Mouse (Mus musculus): ENCODE measurements around the gene Fam98c. TPM values are rescaled to one million over a fixed set of nuclear protein-coding genes. Genes with fewer than 3 reads are reported as not detected.

Gene Fam98c
- polyA plus RNA-seq, 2 experiments, result 4.6 to 5.1 TPM

DNA sequence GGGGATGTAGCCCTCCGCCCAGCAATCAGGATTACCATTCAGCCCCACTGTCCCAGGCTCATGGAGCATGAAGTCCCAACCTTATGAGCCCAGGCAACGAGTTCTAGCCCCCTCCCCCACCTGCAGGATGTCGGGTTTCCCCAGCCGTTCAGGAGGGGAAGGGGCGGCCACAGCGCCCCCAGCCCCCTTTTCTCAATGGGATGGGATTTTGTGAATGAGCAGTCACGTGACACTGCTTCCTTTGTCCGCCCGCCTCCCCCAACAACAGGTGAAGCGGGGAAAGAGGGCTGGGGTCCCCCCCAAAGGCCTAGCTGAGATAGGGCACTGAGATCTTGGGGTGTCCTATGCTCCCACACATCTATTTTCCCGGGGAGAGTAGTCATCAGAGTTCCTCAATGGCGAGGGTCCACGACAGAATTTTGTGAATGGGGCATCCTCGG, 12.8 kb upstream of the Fam98c start:
- DNase-seq (ENCODE audit: low read depth in 3 of 3, low spot score in 3 of 3) (no peak), ATAC-seq (ENCODE audit: insufficient read depth) (no peak)
- Histone ChIP-seq H3K27ac (no peak overlapping the region), H3K9me3 (ENCODE audit: control insufficient read depth, low read length) (no peaks in the 10 kb centered on the region), H3K4me1 (replicated peaks; ENCODE audit: control insufficient read depth in 2 of 2, insufficient read depth in 2 of 2, low read length in 1 of 2) (peaks cover 2 to 6% of the 10 kb centered on the region in 2 experiments; a peak in 1 of 4 replicates), H3K27me3 (ENCODE audit: control insufficient read depth, insufficient read depth, low read length) (peaks cover 54% of the 10 kb centered on the region), H3K4me2 (ENCODE audit: low read depth) (peak overlapping the region; percentile 61), H3K4me3 (ENCODE audit: insufficient read depth in 1 of 2, low read depth in 2 of 2, low read length in 2 of 2) (peak overlapping the region; percentile 32 to 53; a peak in 2 of 4 replicates), H3K9ac (replicated peaks) (no peak overlapping the region), H3K36me3 (replicated peaks; ENCODE audit: control insufficient read depth, insufficient read depth, low read depth) (peaks cover under 1% of the 10 kb centered on the region)
- 2% methylated on average over 14 of the region's 14 CpGs for WGBS (ENCODE audit: insufficient replicate concordance)
- no peak for TF ChIP-seq CTCF (IDR thresholded peaks at IDR 0.05; ENCODE audit: low read depth)
- no peak for TF ChIP-seq EP300 (IDR thresholded peaks at IDR 0.05; ENCODE audit: low read depth)

DNA sequence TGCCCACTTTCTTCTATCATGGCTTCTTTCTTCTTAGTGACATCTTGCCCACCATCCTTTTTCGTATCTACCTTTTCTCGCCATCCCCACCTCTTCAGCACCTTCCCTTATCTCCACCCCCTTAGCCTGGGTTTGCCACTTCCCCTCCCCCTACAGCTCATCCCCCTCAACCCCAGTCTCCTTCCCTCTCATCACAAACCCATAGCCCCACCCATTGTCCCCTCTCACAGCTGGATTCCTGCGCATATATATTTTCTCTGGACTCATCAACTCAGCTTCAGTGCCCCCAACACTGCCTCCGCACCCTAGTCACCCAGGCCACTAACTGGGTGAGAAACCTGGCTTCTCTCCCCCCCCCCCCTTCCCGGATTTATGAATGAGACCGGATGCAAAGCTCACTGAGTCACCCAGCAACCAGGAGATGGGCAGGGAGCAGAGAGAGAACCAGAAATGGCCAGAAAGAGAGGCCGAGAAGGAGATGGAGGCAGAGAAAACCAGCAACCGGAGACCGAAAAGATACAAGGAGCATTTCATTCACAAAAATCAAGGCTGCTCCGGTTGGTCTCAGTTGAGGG, 12.2 kb upstream of the Fam98c start:
- no peak overlapping the region for H3K4me2 ChIP-seq (ENCODE audit: low read depth)
- H3K9ac ChIP-seq (replicated peaks), result no peak overlapping the region
- H3K4me3 ChIP-seq (ENCODE audit: insufficient read depth in 1 of 2, low read depth in 2 of 2, low read length in 2 of 2), result no peak overlapping the region
- no peaks in the 10 kb centered on the region for H3K9me3 ChIP-seq (ENCODE audit: control insufficient read depth, low read length)
- DNase-seq (ENCODE audit: low read depth in 3 of 3, low spot score in 3 of 3) (no peak), ATAC-seq (ENCODE audit: insufficient read depth) (no peak)
- TF ChIP-seq EP300 (IDR thresholded peaks at IDR 0.05; ENCODE audit: low read depth) (no peak), CTCF (IDR thresholded peaks at IDR 0.05; ENCODE audit: low read depth) (no peak)
- H3K4me1 ChIP-seq (replicated peaks; ENCODE audit: control insufficient read depth in 2 of 2, insufficient read depth in 2 of 2, low read length in 1 of 2), result peaks cover 2 to 6% of the 10 kb centered on the region in 2 experiments; a peak in 2 of 4 replicates
- H3K27me3 ChIP-seq (ENCODE audit: control insufficient read depth, insufficient read depth, low read length), result peaks cover 54% of the 10 kb centered on the region
- H3K27ac ChIP-seq, result no peak overlapping the region
- H3K36me3 ChIP-seq (replicated peaks; ENCODE audit: control insufficient read depth, insufficient read depth, low read depth), result no peaks in the 10 kb centered on the region
- 11% methylated on average over 10 of the region's 10 CpGs for WGBS (ENCODE audit: insufficient replicate concordance)

DNA sequence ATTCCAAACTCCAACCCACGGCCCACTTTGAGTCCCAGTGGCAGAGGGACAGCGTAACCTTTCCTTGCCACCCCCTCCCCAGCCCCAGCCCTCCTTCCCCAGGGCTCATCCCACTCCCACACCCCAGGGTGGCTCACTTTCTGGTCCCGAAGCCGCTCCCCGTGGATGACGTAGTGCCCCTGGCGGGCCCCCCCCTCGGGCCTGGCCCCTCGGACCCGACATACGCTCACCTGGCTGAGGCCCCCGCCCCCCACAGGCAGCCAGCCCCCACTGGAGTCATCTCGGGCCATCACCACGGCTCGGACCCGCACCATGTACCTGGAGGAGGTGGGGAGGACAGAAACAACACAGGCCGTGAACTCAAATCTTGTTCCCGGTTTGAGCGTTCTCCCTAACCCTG, 11.6 kb upstream of the Fam98c start:
- Histone ChIP-seq H3K4me2 (ENCODE audit: low read depth) (no peak overlapping the region), H3K27ac (no peak overlapping the region), H3K9me3 (ENCODE audit: control insufficient read depth, low read length) (no peaks in the 10 kb centered on the region), H3K36me3 (replicated peaks; ENCODE audit: control insufficient read depth, insufficient read depth, low read depth) (no peaks in the 10 kb centered on the region), H3K9ac (replicated peaks) (no peak overlapping the region), H3K4me1 (replicated peaks; ENCODE audit: control insufficient read depth in 2 of 2, insufficient read depth in 2 of 2, low read length in 1 of 2) (peaks cover 2 to 9% of the 10 kb centered on the region in 2 experiments; a peak in 3 of 4 replicates), H3K27me3 (ENCODE audit: control insufficient read depth, insufficient read depth, low read length) (peaks cover 49% of the 10 kb centered on the region), H3K4me3 (ENCODE audit: insufficient read depth in 1 of 2, low read depth in 2 of 2, low read length in 2 of 2) (no peak overlapping the region)
- WGBS (ENCODE audit: insufficient replicate concordance), result 47% methylated on average over 19 of the region's 19 CpGs
- TF ChIP-seq EP300 (IDR thresholded peaks at IDR 0.05; ENCODE audit: low read depth), result no peak
- TF ChIP-seq CTCF (IDR thresholded peaks at IDR 0.05; ENCODE audit: low read depth), result no peak
- ATAC-seq (ENCODE audit: insufficient read depth) (no peak), DNase-seq (ENCODE audit: low read depth in 3 of 3, low spot score in 3 of 3) (no peak)

DNA sequence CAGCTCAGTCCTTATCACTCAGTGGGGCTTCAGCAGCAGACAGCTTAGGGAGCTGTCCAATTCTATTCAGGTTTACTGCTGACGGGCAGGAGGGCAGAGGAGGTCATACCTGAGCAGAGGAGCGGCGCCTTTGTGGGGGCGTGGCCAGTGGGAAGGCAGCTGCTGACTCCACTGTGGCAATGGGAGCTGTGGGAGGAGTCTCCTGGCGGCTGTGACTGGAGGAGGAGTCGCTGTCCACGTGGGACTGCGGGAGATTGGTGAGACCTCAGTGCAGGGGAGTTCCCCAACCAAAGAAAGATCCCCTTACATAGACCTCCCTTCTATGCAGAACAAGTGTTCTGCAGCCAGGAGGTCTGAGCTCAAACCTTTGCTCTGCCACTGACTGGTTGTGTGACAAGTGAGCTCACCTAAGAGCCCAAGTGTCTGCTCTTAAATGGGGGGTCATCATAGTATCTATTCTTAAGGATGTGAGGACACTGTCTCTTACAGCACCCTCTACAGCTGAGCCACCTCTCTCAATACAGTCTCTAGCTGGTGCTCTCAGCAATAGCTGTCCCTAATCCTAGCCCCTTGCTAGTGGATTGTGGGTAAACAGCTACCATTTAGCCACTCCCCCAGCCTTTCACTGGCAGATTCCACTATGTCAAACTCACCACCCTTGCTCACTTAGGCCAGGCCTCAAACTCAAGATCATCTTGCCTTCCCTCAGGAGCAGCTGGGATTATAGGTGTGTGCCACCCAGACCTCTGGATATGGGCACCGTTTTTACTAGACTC, 6.9 kb upstream of the Fam98c start:
- no peak for TF ChIP-seq CTCF (IDR thresholded peaks at IDR 0.05; ENCODE audit: low read depth)
- TF ChIP-seq EP300 (IDR thresholded peaks at IDR 0.05; ENCODE audit: low read depth), result no peak
- Histone ChIP-seq H3K9me3 (ENCODE audit: control insufficient read depth, low read length) (no peaks in the 10 kb centered on the region), H3K27ac (no peak overlapping the region), H3K36me3 (replicated peaks; ENCODE audit: control insufficient read depth, insufficient read depth, low read depth) (no peaks in the 10 kb centered on the region), H3K27me3 (ENCODE audit: control insufficient read depth, insufficient read depth, low read length) (peaks cover 11% of the 10 kb centered on the region), H3K9ac (replicated peaks) (no peak overlapping the region), H3K4me3 (ENCODE audit: insufficient read depth in 1 of 2, low read depth in 2 of 2, low read length in 2 of 2) (no peak overlapping the region), H3K4me1 (replicated peaks; ENCODE audit: control insufficient read depth in 2 of 2, insufficient read depth in 2 of 2, low read length in 1 of 2) (peaks cover 0 to 4% of the 10 kb centered on the region in 2 experiments; a peak in 2 of 4 replicates), H3K4me2 (ENCODE audit: low read depth) (peak overlapping the region; percentile 6; the same call in 1 of the 2 replicates)
- 16% methylated on average over 9 of the region's 9 CpGs for WGBS (ENCODE audit: insufficient replicate concordance)
- DNase-seq (ENCODE audit: low read depth in 3 of 3, low spot score in 3 of 3), result peak in 2 of 3 experiments; percentile 33 to 46
- peak; percentile 58; the same call in 1 of the 2 replicates for ATAC-seq (ENCODE audit: insufficient read depth)

DNA sequence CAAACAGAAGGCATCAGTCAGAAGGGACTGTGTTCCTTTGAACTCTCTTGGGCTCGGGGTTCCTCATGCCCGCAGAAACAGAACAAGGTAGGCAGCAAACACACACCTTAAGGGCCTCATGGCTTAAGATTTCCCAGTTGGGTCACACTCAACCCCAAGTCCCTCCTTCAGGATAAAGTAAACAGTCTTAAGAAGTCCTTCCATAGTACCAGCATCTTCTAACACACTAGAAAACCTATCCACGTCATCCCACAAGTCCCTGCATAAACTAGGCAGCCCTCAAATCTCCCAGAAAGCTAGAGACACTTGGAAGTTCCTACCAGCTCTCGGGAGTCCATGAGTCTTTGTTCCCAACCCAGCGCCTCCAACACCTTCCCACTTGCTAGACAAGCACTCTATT, 6.3 kb upstream of the Fam98c start:
- no peak for ATAC-seq (ENCODE audit: insufficient read depth)
- no peak overlapping the region for H3K4me2 ChIP-seq (ENCODE audit: low read depth)
- H3K9ac ChIP-seq (replicated peaks), result no peak overlapping the region
- no peak overlapping the region for H3K27ac ChIP-seq
- peaks cover 7% of the 10 kb centered on the region for H3K27me3 ChIP-seq (ENCODE audit: control insufficient read depth, insufficient read depth, low read length)
- 56% methylated on average over 5 of the region's 5 CpGs for WGBS (ENCODE audit: insufficient replicate concordance)
- no peaks in the 10 kb centered on the region for H3K9me3 ChIP-seq (ENCODE audit: control insufficient read depth, low read length)
- peaks cover 0 to 4% of the 10 kb centered on the region in 2 experiments; a peak in 2 of 4 replicates for H3K4me1 ChIP-seq (replicated peaks; ENCODE audit: control insufficient read depth in 2 of 2, insufficient read depth in 2 of 2, low read length in 1 of 2)
- H3K36me3 ChIP-seq (replicated peaks; ENCODE audit: control insufficient read depth, insufficient read depth, low read depth), result no peaks in the 10 kb centered on the region
- H3K4me3 ChIP-seq (ENCODE audit: insufficient read depth in 1 of 2, low read depth in 2 of 2, low read length in 2 of 2), result no peak overlapping the region
- no peak for DNase-seq (ENCODE audit: low read depth in 3 of 3, low spot score in 3 of 3)
- TF ChIP-seq EP300 (IDR thresholded peaks at IDR 0.05; ENCODE audit: low read depth) (no peak), CTCF (IDR thresholded peaks at IDR 0.05; ENCODE audit: low read depth) (no peak)

Data from liver, embryonic 14.5 days (tissue).